Mouse (Mus musculus): Measurements from ENCODE around the gene Myo1d.

GRCm38 (mm10) chr11:80453198-80453597 is 326.6 kb downstream of the Myo1d start:
- no peak for TF ChIP-seq CTCF (IDR thresholded peaks at IDR 0.05; ENCODE audit: control insufficient read depth, insufficient read depth, insufficient read length)
- no peak for TF ChIP-seq USF1 (IDR thresholded peaks at IDR 0.05; ENCODE audit: low read depth)
- no peak for TF ChIP-seq CEBPB (IDR thresholded peaks at IDR 0.05; ENCODE audit: low read depth)

Data from C2C12 (cell line).